In genomic region chr3:58414986-58415883, GRCm38 (mm10) we compare ENCODE assay signal across 8 mouse cellular contexts. TPM values are rescaled to one million over a fixed set of nuclear protein-coding genes. Genes with fewer than 3 reads are reported as not detected.
DNase-seq lines count a peak whose midpoint lies in the region; ATAC-seq and TF ChIP-seq lines count a peak whose summit lies in the region.

No protein-coding gene starts in this region.

- H3K27me3 ChIP-seq in heart, embryonic 11.5 days (ENCODE audit: control insufficient read depth, insufficient read depth, low read length) = no peaks in the 10 kb centered on the region
- H3K27me3 ChIP-seq in kidney, embryonic 15.5 days = no peaks in the 10 kb centered on the region
- no peaks in the 10 kb centered on the region for H3K27me3 ChIP-seq in liver, adult 2 months (ENCODE audit: control insufficient read depth, insufficient read depth, low read length)

- no peaks in the 10 kb centered on the region for H3K4me1 ChIP-seq in heart, embryonic 11.5 days (ENCODE audit: control insufficient read depth, insufficient read depth, low read length)
- H3K4me1 ChIP-seq in kidney, embryonic 15.5 days = peaks cover 3% of the 10 kb centered on the region; the same call in 1 of the 2 replicates
- peaks cover 4% of the 10 kb centered on the region; the same call in 1 of the 2 replicates for H3K4me1 ChIP-seq in liver, adult 2 months (ENCODE audit: control insufficient read depth, insufficient read depth, low read length)

- H3K4me3 ChIP-seq in heart, embryonic 11.5 days (ENCODE audit: low read depth, low read length) = peak overlapping the region; percentile 100
- peak overlapping the region; percentile 95 for H3K4me3 ChIP-seq in kidney, embryonic 15.5 days (replicated peaks)
- H3K4me3 ChIP-seq in liver, adult 2 months (ENCODE audit: insufficient read depth, low read depth, low read length) = peak overlapping the region; percentile 88

- H3K9ac ChIP-seq in heart, embryonic 11.5 days (ENCODE audit: low read depth, low read length) = peak overlapping the region; percentile 99
- peak overlapping the region; percentile 98 for H3K9ac ChIP-seq in kidney, embryonic 15.5 days
- peak overlapping the region; percentile 100 for H3K9ac ChIP-seq in liver, adult 2 months (ENCODE audit: low read depth, low read length)

- DNase-seq in A20 (ENCODE audit: low read depth, low spot score) = peak; percentile 74
- peak; percentile 77 for DNase-seq in brain, adult 2 months (ENCODE audit: low read depth, low spot score)
- peak; percentile 44 for DNase-seq in liver, adult 2 months (ENCODE audit: extremely low read depth, low read depth, low spot score)
- DNase-seq in monocyte, adult 2 months (ENCODE audit: low read depth in 1 of 2, low spot score in 2 of 2) = peak; percentile 18 to 58
- DNase-seq in spleen, postnatal 10 days (ENCODE audit: low spot score in 2 of 2) = peak; percentile 76 to 82

- H3K27ac ChIP-seq in heart, embryonic 11.5 days (ENCODE audit: low read depth, low read length) = peak overlapping the region; percentile 100
- H3K27ac ChIP-seq in kidney, embryonic 15.5 days = peak overlapping the region; percentile 100
- H3K27ac ChIP-seq in liver, adult 2 months (replicated peaks; ENCODE audit: insufficient read depth, low read depth, low read length) = peak overlapping the region; percentile 96

- TF ChIP-seq POLR2A in liver, adult 2 months (IDR thresholded peaks at IDR 0.05; ENCODE audit: extremely low read depth, insufficient read depth, low read length) = 0 out of 2 replicates have a peak, but pooled peaks have one; percentile 33

- no peak for TF ChIP-seq CTCF in liver, adult 2 months (IDR thresholded peaks at IDR 0.05; ENCODE audit: low read depth, low read length)

- H3K36me3 ChIP-seq in heart, embryonic 11.5 days (ENCODE audit: control insufficient read depth, insufficient read depth, low read length) = no peaks in the 10 kb centered on the region
- no peaks in the 10 kb centered on the region for H3K36me3 ChIP-seq in kidney, embryonic 15.5 days
- no peaks in the 10 kb centered on the region for H3K36me3 ChIP-seq in liver, adult 2 months (ENCODE audit: control insufficient read depth, insufficient read depth, low read length)

- under 1% methylated on average over 94 of the region's 113 CpGs for WGBS in heart, embryonic 11.5 days (ENCODE audit: insufficient replicate concordance)
- WGBS in kidney, embryonic 15.5 days = 1% methylated on average over 95 of the region's 113 CpGs
- under 1% methylated on average over 111 of the region's 113 CpGs for WGBS in liver, adult 2 months

- peak overlapping the region; percentile 88 for H3K4me2 ChIP-seq in heart, embryonic 11.5 days
- peak overlapping the region; percentile 71 for H3K4me2 ChIP-seq in kidney, embryonic 15.5 days

- H3K9me3 ChIP-seq in heart, embryonic 11.5 days (replicated peaks; ENCODE audit: control insufficient read depth, low read length) = no peaks in the 10 kb centered on the region
- no peaks in the 10 kb centered on the region for H3K9me3 ChIP-seq in kidney, embryonic 15.5 days (replicated peaks)

- peaks cover 20% of the 10 kb centered on the region; the same call in 1 of the 2 replicates for H3K79me2 ChIP-seq in liver, adult 2 months (ENCODE audit: control insufficient read depth, insufficient read depth, low read length)

- ATAC-seq in erythroblast, adult 5-6 weeks (replicated peaks; ENCODE audit: low FRiP score, poor library complexity, severe bottlenecking) = peak; percentile 46
- peak; percentile 75 for ATAC-seq in heart, embryonic 11.5 days (replicated peaks; ENCODE audit: insufficient number of reproducible peaks, low FRiP score, low TSS enrichment)
- peak; percentile 81 for ATAC-seq in kidney, embryonic 15.5 days (replicated peaks; ENCODE audit: low FRiP score)

RNA-seq across cellular contexts. Expression of gene Tsc22d2, which starts 0.7 kb away (rescaled TPM):
- total RNA-seq in erythroblast, adult 5-6 weeks (2015; ENCODE audit: low replicate concordance) = 7.7 and 9.8 TPM in 2 replicates
- 12.1 and 16.5 TPM in 2 replicates for total RNA-seq in erythroblast, adult 5-6 weeks (2017; ENCODE audit: low replicate concordance)
- polyA plus RNA-seq in heart, embryonic 11.5 days (2014; fragmentation: Nextera tagmentation; extraction: Ambion mirVana) = 16.6 and 17.7 TPM in 2 replicates
- 10.0 and 10.3 TPM in 2 replicates for polyA plus RNA-seq in kidney, embryonic 15.5 days (2015; fragmentation: Nextera tagmentation; extraction: Ambion mirVana)
- 7.2 and 7.7 TPM in 2 replicates for total RNA-seq in liver, adult 2 months (2014; rRNA removed)
- polyA plus RNA-seq in liver, adult 2 months (2012; rRNA removed) = 5.4 and 6.7 TPM in 2 replicates

Comparison
In these comparisons a context has a peak if more than half of its experiments do, and no peak if none do; other contexts are left out.
1. Peak in every context shown above with its lines: DNase-seq, ATAC-seq, H3K4me3 ChIP-seq and H3K27ac ChIP-seq.